Mouse (Mus musculus) MEL (cell line): Measurements from ENCODE around the gene Neurl4. TPM values are rescaled to one million over a fixed set of nuclear protein-coding genes. Genes with fewer than 3 reads are reported as not detected.

Experiments
- DNase-seq: peaks from one replicate; pipeline ENCODE4 v3.0.0; 2011; ENCODE audit warnings: low read depth, low spot score
- H3K27ac ChIP-seq: 2 replicates; pipeline ENCODE4 v1.5.1; 2012; ENCODE audit warnings: low read depth, mild to moderate bottlenecking, control low read depth, low read length, moderate library complexity; ENCODE audit not compliant: control insufficient read depth
- H3K27me3 ChIP-seq, 2 experiments: fragments of 150-350 bp in 1 of 2; sonication (generic) in 1 of 2; 2 replicates each; pipeline ENCODE4 v1.6.1; 2012; ENCODE audit warnings: low read length in 2 of 2, mild to moderate bottlenecking in 2 of 2, improper control_type of control experiment in 1 of 2, moderate library complexity in 1 of 2; ENCODE audit not compliant: insufficient read depth in 2 of 2, control insufficient read depth in 1 of 2
- H3K36me3 ChIP-seq, 2 experiments: 2 replicates each; pipeline ENCODE4 v1.6.1; 2012 to 2014; ENCODE audit warnings: low read length in 2 of 2, improper control_type of control experiment in 1 of 2, inconsistent platforms in 1 of 2, mild to moderate bottlenecking in 1 of 2; ENCODE audit not compliant: insufficient read depth in 2 of 2, control insufficient read depth in 1 of 2
- H3K4me1 ChIP-seq, 2 experiments: fragments of 150-350 bp in 1 of 2; sonication (generic) in 1 of 2; 2 replicates each; pipeline ENCODE4 v1.6.1; 2012; ENCODE audit warnings: low read length in 2 of 2, improper control_type of control experiment in 1 of 2, mild to moderate bottlenecking in 1 of 2; ENCODE audit not compliant: insufficient read depth in 2 of 2, control insufficient read depth in 1 of 2
- H3K4me3 ChIP-seq, 2 experiments: fragments of 150-350 bp in 1 of 2; sonication (generic) in 1 of 2; 2 replicates each; pipeline ENCODE4 v1.5.1; 2012; ENCODE audit warnings: low read depth in 2 of 2, low read length in 2 of 2, mild to moderate bottlenecking in 2 of 2, moderate library complexity in 2 of 2, control low read depth in 1 of 2, improper control_type of control experiment in 1 of 2; ENCODE audit not compliant: control insufficient read depth in 1 of 2, insufficient read depth in 1 of 2
- H3K79me2 ChIP-seq: 2 replicates; pipeline ENCODE4 v1.6.1; 2012; ENCODE audit warnings: mild to moderate bottlenecking, low read length, moderate library complexity; ENCODE audit not compliant: control insufficient read depth, poor library complexity, insufficient read depth
- H3K9ac ChIP-seq: 2 replicates; pipeline ENCODE4 v1.6.1; 2012; ENCODE audit warnings: low read depth, mild to moderate bottlenecking, control low read depth, low read length, moderate library complexity; ENCODE audit not compliant: control insufficient read depth, poor library complexity, severe bottlenecking
- H3K9me3 ChIP-seq: fragments of 150-350 bp; sonication (generic); replicated peaks from 2 replicates; pipeline ENCODE4 v1.6.1; 2012; ENCODE audit warnings: mild to moderate bottlenecking, low read length, improper control_type of control experiment, moderate library complexity; ENCODE audit not compliant: insufficient read depth
- CHD2 ChIP-seq: IDR thresholded peaks from 2 replicates; pipeline ENCODE4 v1.6.1; 2011; ENCODE audit warnings: low read length, improper control_type of control experiment
- CTCF ChIP-seq, 3 experiments: IDR thresholded peaks in 2 of 3; conservative IDR thresholded peaks in 1 of 3; 2 replicates each; pipeline ENCODE4 v1.5.1; 2011 to 2012; ENCODE audit warnings: low read length in 3 of 3, low read depth in 2 of 3, mild to moderate bottlenecking in 2 of 3, improper control_type of control experiment in 1 of 3, inconsistent platforms in 1 of 3, mixed read lengths in 1 of 3, moderate library complexity in 1 of 3; ENCODE audit not compliant: control insufficient read depth in 1 of 3, insufficient read depth in 1 of 3, poor library complexity in 1 of 3, severe bottlenecking in 1 of 3
- E2F4 ChIP-seq: IDR thresholded peaks from 2 replicates; pipeline ENCODE4 v1.6.1; 2011; ENCODE audit warnings: low read depth, low read length, improper control_type of control experiment, borderline replicate concordance
- ELF1 ChIP-seq: IDR thresholded peaks from 2 replicates; pipeline ENCODE4 v1.6.1; 2014; ENCODE audit warnings: low read depth, mild to moderate bottlenecking, inconsistent platforms, low read length, improper control_type of control experiment, moderate library complexity
- EP300 ChIP-seq, 2 experiments: IDR thresholded peaks; 2 replicates each; pipeline ENCODE4 v1.6.1; 2011; ENCODE audit warnings: improper control_type of control experiment in 2 of 2, low read length in 2 of 2, low read depth in 1 of 2, mild to moderate bottlenecking in 1 of 2
- GABPA ChIP-seq: IDR thresholded peaks from 2 replicates; pipeline ENCODE4 v1.6.1; 2012; ENCODE audit warnings: low read depth, mild to moderate bottlenecking, inconsistent platforms, low read length, improper control_type of control experiment, moderate library complexity
- GATA1 ChIP-seq: IDR thresholded peaks from 2 replicates; pipeline ENCODE4 v1.6.1; 2011; ENCODE audit warnings: low read depth, low read length, improper control_type of control experiment
- HCFC1 ChIP-seq: IDR thresholded peaks from 2 replicates; pipeline ENCODE4 v1.6.1; 2012; ENCODE audit warnings: low read depth, mild to moderate bottlenecking, inconsistent platforms, low read length, improper control_type of control experiment, moderate library complexity
- JUND ChIP-seq: IDR thresholded peaks from 2 replicates; pipeline ENCODE4 v1.6.1; 2011; ENCODE audit warnings: low read depth, mild to moderate bottlenecking, improper control_type of control experiment, low read length
- KAT2A ChIP-seq: conservative IDR thresholded peaks from 2 replicates; pipeline ENCODE4 v1.6.1; 2012; ENCODE audit warnings: low read depth, low read length, improper control_type of control experiment, inconsistent platforms
- MAFK ChIP-seq: IDR thresholded peaks from 2 replicates; pipeline ENCODE4 v1.6.1; 2011; ENCODE audit warnings: low read depth, mild to moderate bottlenecking, low read length, improper control_type of control experiment, borderline replicate concordance
- MAX ChIP-seq: IDR thresholded peaks from 2 replicates; pipeline ENCODE4 v1.6.1; 2011; ENCODE audit warnings: low read length, improper control_type of control experiment
- MAZ ChIP-seq: IDR thresholded peaks from 2 replicates; pipeline ENCODE4 v1.6.1; 2012; ENCODE audit warnings: low read depth, mild to moderate bottlenecking, inconsistent platforms, low read length, improper control_type of control experiment
- MEF2A ChIP-seq: IDR thresholded peaks from 2 replicates; pipeline ENCODE4 v1.6.1; 2014; ENCODE audit warnings: low read depth, mild to moderate bottlenecking, inconsistent platforms, low read length, improper control_type of control experiment; ENCODE audit not compliant: poor library complexity, insufficient replicate concordance, severe bottlenecking; ENCODE audit errors: extremely low read depth
- MXI1 ChIP-seq: IDR thresholded peaks from 2 replicates; pipeline ENCODE4 v1.6.1; 2011; ENCODE audit warnings: mild to moderate bottlenecking, low read depth, low read length, improper control_type of control experiment
- MYB ChIP-seq: IDR thresholded peaks from 2 replicates; pipeline ENCODE4 v1.6.1; 2011; ENCODE audit warnings: mild to moderate bottlenecking, low read depth, low read length, improper control_type of control experiment
- MYC ChIP-seq: IDR thresholded peaks from 2 replicates; pipeline ENCODE4 v1.6.1; 2011; ENCODE audit warnings: low read depth, mild to moderate bottlenecking, low read length, improper control_type of control experiment, moderate library complexity
- NELFE ChIP-seq: IDR thresholded peaks from 2 replicates; pipeline ENCODE4 v1.6.1; 2011; ENCODE audit warnings: low read depth, low read length, improper control_type of control experiment
- NRF1 ChIP-seq: IDR thresholded peaks from 2 replicates; pipeline ENCODE4 v1.6.1; 2014; ENCODE audit warnings: low read depth, mild to moderate bottlenecking, inconsistent platforms, low read length, improper control_type of control experiment, moderate library complexity; ENCODE audit not compliant: poor library complexity, insufficient read depth, severe bottlenecking
- POLR2AphosphoS2 ChIP-seq: IDR thresholded peaks from 2 replicates; pipeline ENCODE4 v1.6.1; 2011; ENCODE audit warnings: low read length, improper control_type of control experiment
- RAD21 ChIP-seq: IDR thresholded peaks from 2 replicates; pipeline ENCODE4 v1.6.1; 2011; ENCODE audit warnings: mild to moderate bottlenecking, low read depth, low read length, improper control_type of control experiment
- RCOR1 ChIP-seq: IDR thresholded peaks from 2 replicates; pipeline ENCODE4 v1.6.1; 2012; ENCODE audit warnings: low read depth, mild to moderate bottlenecking, inconsistent platforms, low read length, improper control_type of control experiment
- SMC3 ChIP-seq: IDR thresholded peaks from 2 replicates; pipeline ENCODE4 v1.6.1; 2011; ENCODE audit warnings: low read depth, low read length, improper control_type of control experiment
- TAL1 ChIP-seq: IDR thresholded peaks from 2 replicates; pipeline ENCODE4 v1.6.1; 2012; ENCODE audit warnings: mild to moderate bottlenecking, inconsistent platforms, low read length, moderate library complexity, mixed read lengths
- TBP ChIP-seq: IDR thresholded peaks from 2 replicates; pipeline ENCODE4 v1.8.0; 2011; ENCODE audit warnings: low read depth, low read length, improper control_type of control experiment
- UBTF ChIP-seq: IDR thresholded peaks from 2 replicates; pipeline ENCODE4 v1.6.1; 2012; ENCODE audit warnings: low read depth, mild to moderate bottlenecking, inconsistent platforms, low read length, improper control_type of control experiment, moderate library complexity, borderline replicate concordance; ENCODE audit not compliant: insufficient read depth
- USF1 ChIP-seq: IDR thresholded peaks from 2 replicates; pipeline ENCODE4 v1.6.1; 2014; ENCODE audit warnings: low read depth, mild to moderate bottlenecking, inconsistent platforms, low read length, improper control_type of control experiment, moderate library complexity
- ZKSCAN1 ChIP-seq: IDR thresholded peaks from 2 replicates; pipeline ENCODE4 v1.6.1; 2012; ENCODE audit warnings: low read depth, mild to moderate bottlenecking, inconsistent platforms, low read length, improper control_type of control experiment, moderate library complexity
- polyA plus RNA-seq, 2 experiments: library from polyadenylated mRNA; stranded (reverse) in 1 of 2; unstranded in 1 of 2; fragments of >175 nt in 1 of 2; fragments of >200 nt in 1 of 2; gene quantifications; 2 replicates each; pipeline versions ENCODE4 v1.2.1 to v1.2.4; 2012; ENCODE audit warnings: low replicate concordance in 2 of 2, low read depth in 1 of 2; ENCODE audit not compliant: insufficient read length in 2 of 2, insufficient read depth in 1 of 2, missing spikeins in 1 of 2
- total RNA-seq: library from RNA; depleted of rRNA; stranded (reverse); fragments of 300-350 nt; gene quantifications from 2 replicates; pipeline ENCODE4 v1.2.3, GENCODE M21; 2012

Gene Neurl4
- total and polyA plus RNA-seq, 3 experiments, result 50.9 to 58.0 TPM; not detected in 1

GRCm38 (mm10) chr11:69919053-69919452, 18.2 kb downstream of the Neurl4 start:
- no peak for DNase-seq
- Histone ChIP-seq H3K27ac (peak overlapping the region; percentile 15), H3K4me3 (peak overlapping the region; percentile 73 to 96), H3K36me3 (peaks cover 22 to 62% of the 10 kb centered on the region in 2 experiments), H3K27me3 (no peaks in the 10 kb centered on the region), H3K9me3 (no peaks in the 10 kb centered on the region)
- no peak for TF ChIP-seq NELFE
- no peak for TF ChIP-seq NRF1
- no peak for TF ChIP-seq TBP
- TF ChIP-seq CHD2, result no peak
- no peak for TF ChIP-seq MAX
- TF ChIP-seq MXI1, result no peak
- no peak for TF ChIP-seq JUND
- TF ChIP-seq CTCF (IDR thresholded peaks at IDR 0.05 in 2 of 3, conservative IDR thresholded peaks at IDR 0.05 in 1 of 3; ENCODE audit: control insufficient read depth in 1 of 3, insufficient read depth in 1 of 3, low read depth in 2 of 3, low read length in 3 of 3, poor library complexity in 1 of 3, severe bottlenecking in 1 of 3), result no peak
- TF ChIP-seq RCOR1, result no peak
- TF ChIP-seq MYC, result no peak
- TF ChIP-seq, all 39 proteins: peak for 0
- Histone ChIP-seq H3K9ac (peak overlapping the region; percentile 83), H3K4me1 (peaks cover 13 to 48% of the 10 kb centered on the region in 2 experiments), H3K79me2 (peaks cover 60% of the 10 kb centered on the region)

- H3K36me3 ChIP-seq, result peaks cover 22 to 61% of the 10 kb centered on the region in 2 experiments
- H3K4me1 ChIP-seq, result peaks cover 13 to 48% of the 10 kb centered on the region in 2 experiments
- TF ChIP-seq UBTF, result no peak
- TF ChIP-seq RAD21, result no peak
- peak; percentile 15; the same call in 1 of the 2 replicates for TF ChIP-seq SMC3
- 0 out of 2 replicates have a peak, but pooled peaks have one; percentile 48 for TF ChIP-seq JUND
- TF ChIP-seq GABPA, result no peak
- no peak for TF ChIP-seq TAL1
- TF ChIP-seq MAFK, result peak; percentile 7; the same call in 1 of the 2 replicates
- TF ChIP-seq EP300 (IDR thresholded peaks at IDR 0.05; ENCODE audit: low read depth in 1 of 2, low read length in 2 of 2), result peak in 1 of 2 experiments; percentile 75; a peak in 2 of 4 replicates
- peak; percentile 74 for TF ChIP-seq MAX
- TF ChIP-seq USF1, result peak; percentile 31; the same call in 1 of the 2 replicates
- TF ChIP-seq ELF1, result peak; percentile 43; the same call in 1 of the 2 replicates
- no peak for TF ChIP-seq ZKSCAN1
- TF ChIP-seq MYB, result peak; percentile 32; the same call in 1 of the 2 replicates
- peak; percentile 11; the same call in 1 of the 2 replicates for TF ChIP-seq NRF1
- no peak for TF ChIP-seq CTCF (IDR thresholded peaks at IDR 0.05 in 2 of 3, conservative IDR thresholded peaks at IDR 0.05 in 1 of 3; ENCODE audit: control insufficient read depth in 1 of 3, insufficient read depth in 1 of 3, low read depth in 2 of 3, low read length in 3 of 3, poor library complexity in 1 of 3, severe bottlenecking in 1 of 3)
- peak; percentile 87 for TF ChIP-seq E2F4
- no peak for TF ChIP-seq MEF2A
- TF ChIP-seq HCFC1, result peak; percentile 68
- TF ChIP-seq KAT2A, result no peak; the same call in 1 of the 2 replicates
- TF ChIP-seq TBP, result peak; percentile 88; the same call in 1 of the 2 replicates
- peak; percentile 87; the same call in 1 of the 2 replicates for TF ChIP-seq MAZ
- peak; percentile 77 for TF ChIP-seq POLR2AphosphoS2
- no peak for TF ChIP-seq GATA1
These were observed 18.9 kb downstream of the Neurl4 start for GRCm38 (mm10) chr11:69919661-69920265.

More at GRCm38 (mm10) chr11:69919661-69920265, 18.9 kb downstream of the Neurl4 start:
- H3K79me2 ChIP-seq, result peaks cover 52% of the 10 kb centered on the region
- peak overlapping the region; percentile 80 for H3K27ac ChIP-seq
- no peaks in the 10 kb centered on the region for H3K9me3 ChIP-seq
- H3K4me3 ChIP-seq, result peak overlapping the region; percentile 73 to 96
- DNase-seq, result peak; percentile 96
- H3K27me3 ChIP-seq, result no peaks in the 10 kb centered on the region
- H3K9ac ChIP-seq, result peak overlapping the region; percentile 83
